Mouse (Mus musculus) lung, adult 2 months (tissue): ENCODE measurements around the gene Camsap1.

Source experiments
- CTCF ChIP-seq: fragments of 200-500 bp; IDR thresholded peaks from 2 replicates; pipeline ENCODE4 v1.5.1; 2011; ENCODE audit warnings: mild to moderate bottlenecking, low read length, control low read depth; ENCODE audit not compliant: insufficient read depth
- POLR2A ChIP-seq: fragments of 200-500 bp; IDR thresholded peaks from 2 replicates; pipeline ENCODE4 v1.6.1; 2011; ENCODE audit warnings: low read depth, mild to moderate bottlenecking, control low read depth, low read length, borderline replicate concordance; ENCODE audit errors: extremely low read depth

GRCm38 (mm10) chr2:25898970-25899369, 84.1 kb downstream of the Camsap1 start:
- TF ChIP-seq POLR2A (no peak), CTCF (no peak)
